Mouse (Mus musculus) liver, embryonic 12.5 days (tissue): ENCODE results near the gene Tac4. TPM values are rescaled to one million over a fixed set of nuclear protein-coding genes. Genes with fewer than 3 reads are reported as not detected.

Experiments used
- polyA plus RNA-seq: library from polyadenylated mRNA; unstranded; fragments of >200 nt; fragmentation: Nextera tagmentation; extraction: Ambion mirVana; gene quantifications from 2 replicates; pipeline ENCODE4 v1.2.1, GENCODE M21; 2016

The Tac4 gene
- polyA plus RNA-seq, 1 experiment from 2014 or later: 0.10 TPM

Other genes starting within 250 kb of the Tac4 start
- 10.0 and 11.0 TPM in 2 replicates for gene Pdk2, start 220.2 kb upstream of the Tac4 start, polyA plus RNA-seq
- 2.8 and 3.6 TPM in 2 replicates for gene Itga3, start 184.7 kb upstream of the Tac4 start, polyA plus RNA-seq
- 0.05 and 0.08 TPM in 2 replicates for gene Dlx3, start 141.4 kb upstream of the Tac4 start, polyA plus RNA-seq
- gene Dlx4, start 115.3 kb upstream of the Tac4 start, polyA plus RNA-seq: 0.06 TPM in 1 of 2 replicates, not detected in the other
- 48.1 and 49.5 TPM in 2 replicates for gene Kat7, start 48.7 kb downstream of the Tac4 start, polyA plus RNA-seq
- 59.0 and 62.7 TPM in 2 replicates for gene Fam117a, start 75.5 kb downstream of the Tac4 start, polyA plus RNA-seq
- gene Slc35b1, start 123.2 kb downstream of the Tac4 start, polyA plus RNA-seq: 58.2 and 61.3 TPM in 2 replicates
- 90.8 and 105 TPM in 2 replicates for gene Spop, start 152.6 kb downstream of the Tac4 start, polyA plus RNA-seq